Mouse (Mus musculus): ENCODE results near the gene Wnt6.

DNA sequence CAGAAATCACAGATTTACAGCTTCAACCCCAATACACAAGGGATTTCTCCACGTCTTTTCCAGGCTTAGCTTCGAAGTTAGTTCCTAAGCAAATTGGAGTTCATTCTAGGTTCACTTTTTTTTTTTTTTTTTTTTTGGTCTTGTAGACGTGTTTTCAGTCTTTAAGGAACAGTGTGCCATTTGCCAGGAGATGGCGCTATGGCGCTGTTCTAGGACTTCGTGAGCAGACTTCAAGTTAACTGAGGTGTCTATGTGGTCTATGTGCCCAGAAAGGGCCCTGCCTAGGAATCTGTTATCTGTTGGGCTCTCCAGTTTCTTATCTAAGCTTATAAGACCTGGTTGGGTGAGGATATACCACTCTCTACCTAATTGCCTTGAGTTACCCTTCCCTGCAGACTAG is 8.6 kb upstream of the Wnt6 start:
- TF ChIP-seq CTCF (IDR thresholded peaks at IDR 0.05; ENCODE audit: control insufficient read depth, insufficient read depth, low read length) (peak; percentile 53), POLR2A (IDR thresholded peaks at IDR 0.05; ENCODE audit: borderline replicate concordance, control insufficient read depth, low read depth, low read length) (no peak)

Measured in bone marrow, adult 2 months (tissue).